In the genomic region with DNA sequence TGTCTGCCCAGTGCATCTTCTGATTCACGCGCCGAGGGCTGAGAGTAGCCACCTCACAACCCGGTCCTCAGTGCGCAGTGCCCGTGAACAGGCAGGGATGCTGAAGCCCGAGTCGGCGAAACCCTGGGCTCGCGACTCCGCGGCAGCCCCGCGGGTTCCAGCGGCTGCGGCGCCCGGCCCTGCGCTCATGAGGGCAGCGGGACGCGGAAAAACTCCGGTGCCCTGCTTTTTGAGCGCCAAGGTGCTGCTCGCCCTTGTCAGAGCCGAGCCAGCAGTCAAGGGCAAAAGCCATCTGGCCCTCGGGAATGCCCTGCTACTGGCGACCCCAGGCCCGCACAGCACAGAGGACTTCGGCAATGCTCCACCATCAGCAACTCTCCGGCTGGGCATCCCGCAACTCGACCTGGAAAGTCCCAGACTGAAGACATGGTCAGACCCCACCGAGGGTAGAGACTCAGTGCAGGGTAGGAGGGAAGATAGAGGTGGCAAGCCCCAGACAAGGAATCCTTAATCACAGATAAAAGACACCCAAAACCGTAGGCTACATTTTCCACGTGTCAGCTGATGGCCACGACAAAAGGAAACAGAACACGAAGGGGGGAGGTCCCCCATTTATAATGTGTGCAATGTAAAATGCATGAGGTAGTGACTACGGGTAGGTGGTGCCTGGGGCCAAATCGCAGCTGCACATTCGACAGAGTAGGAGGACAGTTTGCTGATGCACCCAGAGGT, we compare ENCODE assay signal across 8 mouse cellular contexts.
DNase-seq lines count a peak whose midpoint lies in the region; ATAC-seq and TF ChIP-seq lines count a peak whose summit lies in the region.

No protein-coding gene starts in this region.

- H3K4me3 ChIP-seq in embryonic facial prominence, embryonic 11.5 days (ENCODE audit: low read depth, low read length): peak overlapping the region; percentile 39
- peak overlapping the region; percentile 56 for H3K4me3 ChIP-seq in heart, embryonic 12.5 days
- peak overlapping the region; percentile 33 for H3K4me3 ChIP-seq in kidney, postnatal 0 days (replicated peaks; ENCODE audit: low read depth, low read length)
- peak overlapping the region; percentile 43 for H3K4me3 ChIP-seq in liver, embryonic 11.5 days (ENCODE audit: low read depth, low read length)
- H3K4me3 ChIP-seq in olfactory bulb, adult 2 months (ENCODE audit: insufficient read depth, low read depth, low read length): peak overlapping the region; percentile 42

- H3K36me3 ChIP-seq in embryonic facial prominence, embryonic 11.5 days (replicated peaks; ENCODE audit: control insufficient read depth, insufficient read depth, low read depth, low read length): no peaks in the 10 kb centered on the region
- no peaks in the 10 kb centered on the region for H3K36me3 ChIP-seq in heart, embryonic 12.5 days
- no peaks in the 10 kb centered on the region for H3K36me3 ChIP-seq in kidney, postnatal 0 days (ENCODE audit: insufficient read depth, low read length)
- H3K36me3 ChIP-seq in liver, embryonic 11.5 days (ENCODE audit: control insufficient read depth, insufficient read depth, low read length): no peaks in the 10 kb centered on the region

- WGBS in embryonic facial prominence, embryonic 11.5 days: 1% methylated on average over 42 of the region's 42 CpGs
- 2% methylated on average over 42 of the region's 42 CpGs for WGBS in heart, embryonic 12.5 days
- 2% methylated on average over 42 of the region's 42 CpGs for whole genome bisulfite sequencing in kidney, postnatal 0 days
- WGBS in liver, embryonic 11.5 days: 4% methylated on average over 42 of the region's 42 CpGs
- WGBS in olfactory bulb, adult 2 months: 2% methylated on average over 42 of the region's 42 CpGs

- peak; percentile 33 for DNase-seq in urinary bladder, adult 2 months (ENCODE audit: low spot score)
- no peak for DNase-seq in urinary bladder, postnatal 14 days (ENCODE audit: low spot score)
- DNase-seq in embryonic facial prominence, embryonic 11.5 days (ENCODE audit: low spot score): peak; percentile 54
- DNase-seq in kidney, postnatal 0 days (ENCODE audit: low spot score): peak; percentile 53
- peak; percentile 36 for DNase-seq in liver, embryonic 11.5 days (ENCODE audit: low spot score)
- no peak for DNase-seq in thymus, postnatal 25 days

- ATAC-seq in embryonic facial prominence, embryonic 11.5 days (replicated peaks; ENCODE audit: insufficient number of reproducible peaks, low FRiP score, low TSS enrichment, low read depth): peak; percentile 82
- ATAC-seq in heart, embryonic 12.5 days (ENCODE audit: insufficient number of reproducible peaks, low FRiP score): peak; percentile 33
- ATAC-seq in kidney, postnatal 0 days (replicated peaks; ENCODE audit: low FRiP score, low read depth): no peak; the same call in 1 of the 2 replicates
- no peak for ATAC-seq in liver, embryonic 11.5 days (replicated peaks; ENCODE audit: low FRiP score)

- no peaks in the 10 kb centered on the region for H3K9me3 ChIP-seq in embryonic facial prominence, embryonic 11.5 days (replicated peaks; ENCODE audit: control insufficient read depth, low read length)
- no peaks in the 10 kb centered on the region for H3K9me3 ChIP-seq in heart, embryonic 12.5 days (replicated peaks)
- H3K9me3 ChIP-seq in kidney, postnatal 0 days (replicated peaks; ENCODE audit: low read length): no peaks in the 10 kb centered on the region
- H3K9me3 ChIP-seq in liver, embryonic 11.5 days (ENCODE audit: control insufficient read depth, low read length): no peaks in the 10 kb centered on the region

- TF ChIP-seq POLR2A in olfactory bulb, adult 2 months (IDR thresholded peaks at IDR 0.05; ENCODE audit: insufficient read depth, low read depth, low read length): 0 out of 2 replicates have a peak, but pooled peaks have one; percentile 6

- TF ChIP-seq CTCF in kidney, postnatal 0 days (IDR thresholded peaks at IDR 0.05; ENCODE audit: low read depth): no peak
- no peak for TF ChIP-seq CTCF in olfactory bulb, adult 2 months (IDR thresholded peaks at IDR 0.05; ENCODE audit: insufficient read depth, low read depth, low read length)

- no peaks in the 10 kb centered on the region for H3K27me3 ChIP-seq in embryonic facial prominence, embryonic 11.5 days (ENCODE audit: control insufficient read depth, insufficient read depth, low read length)
- peaks cover 6% of the 10 kb centered on the region; the same call in 1 of the 2 replicates for H3K27me3 ChIP-seq in heart, embryonic 12.5 days (replicated peaks)
- H3K27me3 ChIP-seq in kidney, postnatal 0 days (ENCODE audit: insufficient read depth, low read length): no peaks in the 10 kb centered on the region
- peaks cover 18% of the 10 kb centered on the region for H3K27me3 ChIP-seq in liver, embryonic 11.5 days (replicated peaks; ENCODE audit: control insufficient read depth, insufficient read depth, low read length)

- peak overlapping the region; percentile 93 for H3K4me2 ChIP-seq in embryonic facial prominence, embryonic 11.5 days (ENCODE audit: low read depth, low read length)
- H3K4me2 ChIP-seq in heart, embryonic 12.5 days: peak overlapping the region; percentile 92
- H3K4me2 ChIP-seq in kidney, postnatal 0 days (ENCODE audit: low read length): peak overlapping the region; percentile 73
- H3K4me2 ChIP-seq in liver, embryonic 11.5 days: peak overlapping the region; percentile 74

- H3K9ac ChIP-seq in embryonic facial prominence, embryonic 11.5 days (replicated peaks; ENCODE audit: low read length): peak overlapping the region; percentile 69
- peak overlapping the region; percentile 69 for H3K9ac ChIP-seq in heart, embryonic 12.5 days
- peak overlapping the region; percentile 47 for H3K9ac ChIP-seq in kidney, postnatal 0 days (ENCODE audit: low read depth, low read length)
- H3K9ac ChIP-seq in liver, embryonic 11.5 days (ENCODE audit: low read depth, low read length): no peak overlapping the region; the same call in 1 of the 2 replicates

- no peak overlapping the region for H3K27ac ChIP-seq in embryonic facial prominence, embryonic 11.5 days (replicated peaks; ENCODE audit: low read depth, low read length)
- H3K27ac ChIP-seq in heart, embryonic 12.5 days (ENCODE audit: poor library complexity, severe bottlenecking): no peak overlapping the region
- peak overlapping the region; percentile 72 for H3K27ac ChIP-seq in kidney, postnatal 0 days
- no peak overlapping the region for H3K27ac ChIP-seq in liver, embryonic 11.5 days (ENCODE audit: low read depth, low read length)
- H3K27ac ChIP-seq in olfactory bulb, adult 2 months (ENCODE audit: insufficient read depth, low read depth, low read length): peak overlapping the region; percentile 96

- H3K4me1 ChIP-seq in embryonic facial prominence, embryonic 11.5 days (ENCODE audit: control insufficient read depth, insufficient read depth, low read length): no peaks in the 10 kb centered on the region; the same call in 1 of the 2 replicates
- H3K4me1 ChIP-seq in heart, embryonic 12.5 days (replicated peaks): 0 out of 2 replicates have a peak, but pooled peaks cover 2% of the 10 kb centered on the region
- H3K4me1 ChIP-seq in kidney, postnatal 0 days (replicated peaks; ENCODE audit: insufficient read depth, low read length): no peaks in the 10 kb centered on the region; the same call in 1 of the 2 replicates
- no peaks in the 10 kb centered on the region; the same call in 1 of the 2 replicates for H3K4me1 ChIP-seq in liver, embryonic 11.5 days (replicated peaks; ENCODE audit: control insufficient read depth, insufficient read depth, low read length)
- peaks cover 20% of the 10 kb centered on the region for H3K4me1 ChIP-seq in olfactory bulb, adult 2 months (ENCODE audit: control insufficient read depth, insufficient read depth, low read length)

Comparison
In these comparisons a context has a peak if more than half of its experiments do, and no peak if none do; other contexts are left out.
1. DNase-seq: peak in urinary bladder, adult 2 months (single experiment), embryonic facial prominence, embryonic 11.5 days (single experiment), kidney, postnatal 0 days (single experiment) and liver, embryonic 11.5 days (single experiment); none in urinary bladder, postnatal 14 days (single experiment) and thymus, postnatal 25 days (single experiment).
2. ATAC-seq: peak in embryonic facial prominence, embryonic 11.5 days (single experiment) and heart, embryonic 12.5 days (single experiment); none in kidney, postnatal 0 days (single experiment) and liver, embryonic 11.5 days (single experiment).
3. H3K27ac ChIP-seq: peak in kidney, postnatal 0 days (single experiment) and olfactory bulb, adult 2 months (single experiment); none in embryonic facial prominence, embryonic 11.5 days (single experiment), heart, embryonic 12.5 days (single experiment) and liver, embryonic 11.5 days (single experiment).
4. Peak in every context shown above with its lines, with median percentiles within 50 percentile points of each other: H3K4me2 ChIP-seq and H3K4me3 ChIP-seq.